Mouse (Mus musculus) kidney, adult 2 months (tissue): Measurements from ENCODE around the gene Snrnp48.

Source experiments
- CTCF ChIP-seq: fragments of 200-500 bp; conservative IDR thresholded peaks from 2 replicates; pipeline ENCODE4 v1.5.1; 2011; ENCODE audit warnings: low read depth, mild to moderate bottlenecking, control low read depth, low read length, moderate library complexity, mixed read lengths; ENCODE audit not compliant: insufficient read depth, insufficient read length
- POLR2A ChIP-seq: fragments of 200-500 bp; IDR thresholded peaks from one replicate; pipeline ENCODE4 v1.6.1; 2011; ENCODE audit warnings: low read depth, low read length, control low read depth

DNA sequence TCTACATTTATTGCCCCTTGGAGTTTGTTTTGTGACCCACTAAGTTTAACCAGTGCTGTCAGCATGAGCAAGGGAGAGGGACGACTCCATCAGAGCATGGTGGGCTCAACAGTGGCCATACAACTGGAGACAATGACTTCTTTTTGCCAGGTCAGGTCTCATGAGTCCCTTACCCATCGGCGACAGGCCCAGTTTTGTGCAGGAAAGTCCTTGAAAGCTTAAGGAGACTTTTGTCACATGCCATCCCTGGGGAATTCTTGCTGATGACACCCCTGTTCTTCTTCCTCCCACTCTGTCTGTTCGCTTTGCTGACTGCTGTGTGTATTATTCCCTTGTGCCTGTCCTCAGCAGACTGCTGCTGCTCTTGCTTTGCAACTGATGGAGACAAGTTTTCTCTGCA, 27.7 kb downstream of the Snrnp48 start:
- TF ChIP-seq CTCF (no peak), POLR2A (no peak)
